Mouse (Mus musculus) thymus, adult 2 months (tissue): ENCODE data around the gene Rpl24. TPM values are rescaled to one million over a fixed set of nuclear protein-coding genes. Genes with fewer than 3 reads are reported as not detected.

Source experiments
- DNase-seq: peaks from one replicate; pipeline ENCODE4 v3.0.0; 2021
- H3K27ac ChIP-seq: fragments of 200-500 bp; 2 replicates; pipeline ENCODE4 v1.5.1; 2012; ENCODE audit warnings: low read length, control low read depth; ENCODE audit not compliant: control insufficient read depth, insufficient read depth
- H3K27me3 ChIP-seq: fragments of 200-500 bp; 2 replicates; pipeline ENCODE4 v1.6.1; 2012; ENCODE audit warnings: mild to moderate bottlenecking, low read length, moderate library complexity, mixed read lengths; ENCODE audit not compliant: control insufficient read depth, insufficient read depth
- H3K36me3 ChIP-seq: fragments of 200-500 bp; 2 replicates; pipeline ENCODE4 v1.6.1; 2012; ENCODE audit warnings: mild to moderate bottlenecking, low read length, moderate library complexity; ENCODE audit not compliant: control insufficient read depth, insufficient read depth
- H3K4me1 ChIP-seq: fragments of 200-500 bp; replicated peaks from 2 replicates; pipeline ENCODE4 v1.6.1; 2012; ENCODE audit warnings: low read length; ENCODE audit not compliant: control insufficient read depth, insufficient read depth
- H3K4me3 ChIP-seq: fragments of 200-500 bp; 2 replicates; pipeline ENCODE4 v1.5.1; 2012; ENCODE audit warnings: mild to moderate bottlenecking, low read length, control low read depth, moderate library complexity; ENCODE audit not compliant: control insufficient read depth, insufficient read depth
- CTCF ChIP-seq: fragments of 200-500 bp; IDR thresholded peaks from 2 replicates; pipeline ENCODE4 v1.5.1; 2012; ENCODE audit warnings: mild to moderate bottlenecking, control low read depth, low read length, moderate library complexity, borderline replicate concordance; ENCODE audit not compliant: control insufficient read depth, poor library complexity, insufficient read depth; ENCODE audit errors: extremely low read depth
- POLR2A ChIP-seq: fragments of 200-500 bp; IDR thresholded peaks from 2 replicates; pipeline ENCODE4 v1.6.1; 2012; ENCODE audit warnings: mild to moderate bottlenecking, low read length, control low read depth, moderate library complexity; ENCODE audit not compliant: control insufficient read depth, poor library complexity, insufficient read depth; ENCODE audit errors: extremely low read depth
- WGBS: fragments of 180-500 bp; shearing (Covaris S2); methylation state at CpG from one replicate; pipeline ENCODE4 v1.1.7; 2018; 5-methylcytosine and 5-hydroxymethylcytosine counted together
- polyA plus RNA-seq: library from polyadenylated mRNA; depleted of rRNA; stranded (reverse); fragments of >200 nt; gene quantifications from 2 replicates; pipeline ENCODE4 v1.2.3, GENCODE M21; 2012

Rpl24 gene
- polyA plus RNA-seq, 1 experiment, result 151 TPM

GRCm38 (mm10) chr16:55986001-55986400 is 19.9 kb downstream of the Rpl24 start:
- WGBS, result 98% methylated on average over 3 of the region's 3 CpGs
- no peak for TF ChIP-seq CTCF
- TF ChIP-seq POLR2A, result no peak
- Histone ChIP-seq H3K36me3 (peaks cover 21% of the 10 kb centered on the region), H3K4me1 (no peaks in the 10 kb centered on the region), H3K27ac (no peak overlapping the region), H3K4me3 (no peak overlapping the region), H3K27me3 (no peaks in the 10 kb centered on the region)
- no peak for DNase-seq

DNA sequence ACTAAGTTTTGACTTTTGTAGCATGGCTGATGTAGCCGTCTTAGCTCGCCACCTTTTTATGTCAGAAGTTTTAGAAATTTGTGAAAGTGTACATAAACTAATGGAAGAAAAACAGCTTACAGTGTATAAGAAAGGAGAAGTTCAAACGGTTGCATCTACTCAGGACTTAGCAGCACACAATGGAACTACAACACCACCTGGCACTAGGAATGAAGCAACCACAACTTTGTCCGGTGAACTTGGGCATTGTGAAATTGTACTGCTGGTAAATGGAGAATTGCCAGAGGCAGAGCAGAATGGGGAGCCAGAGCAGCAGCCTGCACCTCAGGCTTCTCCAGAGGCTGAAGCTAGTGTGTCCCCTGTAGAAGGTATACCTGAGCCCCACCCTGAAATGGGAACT is 24.2 kb downstream of the Rpl24 start:
- Histone ChIP-seq H3K4me3 (no peak overlapping the region), H3K27me3 (no peaks in the 10 kb centered on the region), H3K27ac (no peak overlapping the region), H3K4me1 (no peaks in the 10 kb centered on the region), H3K36me3 (peaks cover 27% of the 10 kb centered on the region)
- DNase-seq, result no peak
- no peak for TF ChIP-seq CTCF
- 88% methylated on average over 4 of the region's 4 CpGs for WGBS

GRCm38 (mm10) chr16:55994235-55994634 is 28.2 kb downstream of the Rpl24 start:
- Histone ChIP-seq H3K4me1 (no peaks in the 10 kb centered on the region), H3K27ac (no peak overlapping the region), H3K36me3 (peaks cover 41% of the 10 kb centered on the region), H3K4me3 (no peak overlapping the region), H3K27me3 (no peaks in the 10 kb centered on the region)
- no peak for DNase-seq
- WGBS, result 95% methylated on average over 2 of the region's 2 CpGs
- no peak for TF ChIP-seq CTCF
- no peak for TF ChIP-seq POLR2A

- H3K36me3 ChIP-seq, result peaks cover 41% of the 10 kb centered on the region
- no peak for DNase-seq
- no peak overlapping the region for H3K27ac ChIP-seq
- H3K4me1 ChIP-seq, result no peaks in the 10 kb centered on the region
- no peak overlapping the region for H3K4me3 ChIP-seq
- 98% methylated on average over 11 of the region's 11 CpGs for WGBS
- no peaks in the 10 kb centered on the region for H3K27me3 ChIP-seq
- no peak for TF ChIP-seq POLR2A
These were observed 40.7 kb downstream of the Rpl24 start for GRCm38 (mm10) chr16:56006798-56007197.

DNA sequence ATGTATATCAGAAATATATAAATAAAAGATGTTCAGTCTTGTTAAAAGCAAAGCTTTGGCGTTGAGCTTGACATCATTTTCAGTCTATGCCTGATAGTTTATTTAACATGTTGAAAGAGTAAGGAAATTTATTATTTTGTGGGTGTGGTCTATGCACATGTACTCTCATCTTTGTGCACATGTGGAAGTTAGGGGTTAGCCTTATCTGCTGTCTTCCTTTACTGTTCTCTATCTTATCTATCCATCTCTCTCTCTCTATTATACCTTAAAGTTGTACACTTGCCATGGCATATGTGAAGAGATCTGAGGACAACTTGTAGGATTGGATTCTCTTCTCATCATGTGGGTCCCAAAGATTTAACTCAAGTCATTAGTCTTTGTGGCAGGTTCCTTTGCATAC is 42.8 kb downstream of the Rpl24 start:
- TF ChIP-seq CTCF (no peak), POLR2A (no peak)
- no peak overlapping the region for H3K4me3 ChIP-seq
- no peaks in the 10 kb centered on the region for H3K4me1 ChIP-seq
- 96% methylated on average over 1 of the region's 1 CpGs for WGBS
- DNase-seq, result no peak
- H3K27me3 ChIP-seq, result no peaks in the 10 kb centered on the region
- no peak overlapping the region for H3K27ac ChIP-seq
- H3K36me3 ChIP-seq, result peaks cover 23% of the 10 kb centered on the region

GRCm38 (mm10) chr16:56012789-56013743 is 47.0 kb downstream of the Rpl24 start:
- DNase-seq, result no peak
- Histone ChIP-seq H3K4me3 (no peak overlapping the region), H3K4me1 (no peaks in the 10 kb centered on the region), H3K27me3 (no peaks in the 10 kb centered on the region), H3K27ac (no peak overlapping the region), H3K36me3 (peaks cover 9% of the 10 kb centered on the region)
- TF ChIP-seq POLR2A (no peak), CTCF (no peak)
- WGBS, result 98% methylated on average over 10 of the region's 10 CpGs
